Mouse (Mus musculus) liver, embryonic 16.5 days (tissue): ENCODE data around the gene Trim2. TPM values are rescaled to one million over a fixed set of nuclear protein-coding genes. Genes with fewer than 3 reads are reported as not detected.

Experiments
- ATAC-seq: fragments of 200-750 bp; cut with Nextera tagmentation; 2 replicates; pipeline ENCODE4 v1.8.0; 2017; ENCODE audit warnings: low read depth, mild to moderate bottlenecking, moderate number of reproducible peaks, moderate library complexity
- H3K27ac ChIP-seq: fragments of 300-500 bp; sonication (generic); 2 replicates; pipeline ENCODE4 v1.5.1; 2014; ENCODE audit warnings: mild to moderate bottlenecking, low read length
- H3K27me3 ChIP-seq: fragments of 300-500 bp; sonication (generic); 2 replicates; pipeline ENCODE4 v1.6.1; 2014; ENCODE audit warnings: low read depth, low read length, mixed read lengths; ENCODE audit not compliant: control insufficient read depth, insufficient read depth
- H3K36me3 ChIP-seq: fragments of 300-500 bp; sonication (generic); 2 replicates; pipeline ENCODE4 v1.6.1; 2014; ENCODE audit warnings: mild to moderate bottlenecking; ENCODE audit not compliant: control insufficient read depth, insufficient read depth
- H3K4me1 ChIP-seq: fragments of 300-500 bp; sonication (generic); 2 replicates; pipeline ENCODE4 v1.6.1; 2014; ENCODE audit warnings: low read depth, low read length, mixed read lengths; ENCODE audit not compliant: control insufficient read depth
- H3K4me2 ChIP-seq: fragments of 300-500 bp; sonication (generic); 2 replicates; pipeline ENCODE4 v1.6.1; 2014; ENCODE audit warnings: low read depth, low read length, mixed read lengths
- H3K4me3 ChIP-seq: fragments of 300-500 bp; sonication (generic); 2 replicates; pipeline ENCODE4 v1.5.1; 2014; ENCODE audit warnings: low read depth, mild to moderate bottlenecking, low read length
- H3K9ac ChIP-seq: fragments of 300-500 bp; sonication (generic); 2 replicates; pipeline ENCODE4 v1.6.1; 2014; ENCODE audit warnings: low read depth, low read length
- H3K9me3 ChIP-seq: fragments of 300-500 bp; sonication (generic); replicated peaks from 2 replicates; pipeline ENCODE4 v1.6.1; 2016; ENCODE audit warnings: low read length; ENCODE audit not compliant: control insufficient read depth
- WGBS: fragments of 180-500 bp; shearing (Covaris S2); extraction: QIAGEN DNeasy Blood & Tissue Kit; methylation state at CpG from one replicate; pipeline ENCODE4 v1.1.7; 2014; ENCODE audit not compliant: insufficient replicate concordance; 5-methylcytosine and 5-hydroxymethylcytosine counted together
- polyA plus RNA-seq: library from polyadenylated mRNA; unstranded; fragments of >200 nt; fragmentation: Nextera tagmentation; extraction: Ambion mirVana; gene quantifications from 2 replicates; pipeline ENCODE4 v1.2.1, GENCODE M21; 2015

The Trim2 gene
- polyA plus RNA-seq, 1 experiment from 2014 or later: 6.3 TPM

DNA sequence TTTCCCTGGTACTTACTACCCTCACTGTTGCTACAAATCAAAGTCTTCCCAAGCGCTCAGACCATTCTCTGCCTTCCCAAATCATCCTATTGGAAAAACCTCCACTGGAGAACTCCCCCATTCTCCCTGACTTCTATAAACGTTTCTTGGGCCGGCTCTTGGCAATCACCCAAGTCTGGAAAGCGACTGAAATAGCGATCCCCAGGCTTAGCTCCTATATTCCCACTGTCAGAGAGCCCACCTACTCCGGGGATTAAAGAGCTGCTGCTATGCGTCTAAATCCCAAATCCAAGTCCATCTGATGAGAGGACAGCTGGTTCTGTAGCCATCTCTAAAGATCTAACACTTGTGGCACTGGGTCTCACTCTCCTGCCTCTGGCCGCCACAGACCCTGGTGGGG, 58.9 kb downstream of the Trim2 start:
- 63% methylated on average over 8 of the region's 8 CpGs for WGBS
- Histone ChIP-seq H3K4me2 (no peak overlapping the region), H3K27me3 (no peaks in the 10 kb centered on the region), H3K4me1 (no peaks in the 10 kb centered on the region), H3K4me3 (no peak overlapping the region), H3K9me3 (no peaks in the 10 kb centered on the region), H3K27ac (no peak overlapping the region), H3K36me3 (no peaks in the 10 kb centered on the region), H3K9ac (no peak overlapping the region)
- ATAC-seq: no peak

DNA sequence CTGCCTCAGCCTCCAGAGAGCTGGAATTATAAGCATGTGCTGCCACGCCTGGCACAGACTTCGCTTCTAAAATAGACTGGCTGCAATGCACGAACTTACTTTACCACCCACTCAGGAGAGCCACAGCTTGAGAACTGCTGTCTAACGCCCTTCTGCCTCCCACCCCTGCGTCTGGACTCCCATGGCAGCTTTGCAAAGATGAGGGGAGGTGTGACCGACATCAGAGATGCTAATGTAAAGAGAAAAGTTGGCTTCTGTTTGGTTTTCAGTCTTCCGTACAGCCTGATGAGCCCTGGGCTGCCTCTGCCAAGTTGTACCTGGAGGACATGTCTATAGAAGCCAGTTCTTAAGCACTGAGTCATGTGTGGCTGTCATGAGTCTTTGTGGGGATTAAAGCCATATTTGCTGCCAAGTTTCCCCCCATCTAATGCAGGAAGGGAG, 60.2 kb downstream of the Trim2 start:
- H3K4me1 ChIP-seq: no peaks in the 10 kb centered on the region
- no peaks in the 10 kb centered on the region for H3K9me3 ChIP-seq
- H3K4me2 ChIP-seq: no peak overlapping the region
- no peak overlapping the region for H3K4me3 ChIP-seq
- no peak overlapping the region for H3K9ac ChIP-seq
- no peaks in the 10 kb centered on the region for H3K27me3 ChIP-seq
- WGBS: 71% methylated on average over 7 of the region's 7 CpGs
- ATAC-seq: no peak
- no peak overlapping the region for H3K27ac ChIP-seq
- no peaks in the 10 kb centered on the region for H3K36me3 ChIP-seq

DNA sequence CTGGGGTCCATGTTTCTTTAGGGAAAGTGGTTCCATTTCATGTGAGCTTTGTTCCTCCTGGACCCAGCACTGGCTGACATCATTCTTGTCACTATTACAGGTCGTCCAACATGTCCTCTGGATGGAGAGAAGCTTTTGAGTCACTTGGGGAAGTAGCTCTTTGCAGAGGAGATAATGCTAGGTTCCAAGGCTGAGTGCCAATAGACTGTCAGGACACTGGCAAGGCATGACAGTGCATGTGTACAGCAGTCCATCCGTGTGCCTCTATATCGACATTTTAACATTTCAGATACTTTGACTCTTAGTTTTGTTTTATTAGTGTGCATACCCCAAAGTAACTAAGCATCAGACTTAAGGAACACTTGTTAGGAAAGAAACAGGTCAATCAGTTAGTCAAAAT, 63.6 kb downstream of the Trim2 start:
- H3K36me3 ChIP-seq: no peaks in the 10 kb centered on the region
- H3K4me2 ChIP-seq: no peak overlapping the region
- no peaks in the 10 kb centered on the region for H3K27me3 ChIP-seq
- WGBS: 61% methylated on average over 3 of the region's 3 CpGs
- ATAC-seq: no peak
- no peak overlapping the region for H3K27ac ChIP-seq
- H3K4me3 ChIP-seq: no peak overlapping the region
- no peaks in the 10 kb centered on the region for H3K9me3 ChIP-seq
- no peaks in the 10 kb centered on the region for H3K4me1 ChIP-seq
- H3K9ac ChIP-seq: no peak overlapping the region

DNA sequence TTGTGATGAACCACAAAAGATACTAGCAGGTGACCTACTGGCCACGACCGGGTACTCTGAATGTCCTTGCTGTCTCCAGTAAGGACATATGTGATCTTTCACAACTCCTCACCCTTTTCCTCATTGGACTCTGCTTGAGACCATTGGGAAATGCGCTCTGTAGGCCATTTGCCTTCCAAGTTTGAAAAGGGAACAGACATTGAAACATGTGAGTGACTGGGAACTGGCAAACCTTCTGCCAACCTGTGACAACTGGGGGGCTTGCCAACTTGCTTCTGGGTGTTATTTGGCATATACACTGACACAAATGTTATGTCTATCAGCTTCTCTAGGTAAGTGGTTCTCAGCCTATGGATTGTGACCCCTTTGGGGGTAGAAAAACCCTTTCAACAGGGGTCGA, 64.2 kb downstream of the Trim2 start:
- Histone ChIP-seq H3K4me1 (no peaks in the 10 kb centered on the region), H3K9ac (no peak overlapping the region), H3K4me2 (no peak overlapping the region), H3K36me3 (no peaks in the 10 kb centered on the region), H3K27me3 (no peaks in the 10 kb centered on the region), H3K9me3 (no peaks in the 10 kb centered on the region), H3K27ac (no peak overlapping the region), H3K4me3 (no peak overlapping the region)
- WGBS: 70% methylated on average over 4 of the region's 4 CpGs
- ATAC-seq: no peak

DNA sequence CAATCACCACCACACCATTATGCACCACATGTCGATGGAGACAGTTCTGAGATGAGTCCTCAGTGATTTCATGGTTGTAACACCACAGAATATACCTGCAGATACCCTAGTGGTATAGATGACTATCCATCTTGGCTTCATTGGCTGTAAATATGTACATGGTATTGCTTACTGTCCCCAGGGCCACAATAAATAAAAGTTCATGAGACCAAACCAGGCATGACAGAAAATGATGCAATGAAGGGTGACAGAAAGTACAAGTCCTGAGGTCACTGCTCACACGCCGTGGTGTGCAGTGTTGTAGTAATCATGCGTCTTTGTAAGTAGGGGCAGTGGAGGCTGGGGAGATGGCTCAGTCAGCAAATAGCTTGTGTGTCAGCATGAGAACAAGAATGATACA, 65.6 kb downstream of the Trim2 start:
- H3K4me2 ChIP-seq: no peak overlapping the region
- H3K9me3 ChIP-seq: no peaks in the 10 kb centered on the region
- H3K4me1 ChIP-seq: no peaks in the 10 kb centered on the region; the same call in 1 of the 2 replicates
- H3K27me3 ChIP-seq: no peaks in the 10 kb centered on the region
- ATAC-seq: no peak
- no peak overlapping the region for H3K9ac ChIP-seq
- no peaks in the 10 kb centered on the region for H3K36me3 ChIP-seq
- 68% methylated on average over 4 of the region's 4 CpGs for WGBS
- no peak overlapping the region for H3K4me3 ChIP-seq
- H3K27ac ChIP-seq: no peak overlapping the region

DNA sequence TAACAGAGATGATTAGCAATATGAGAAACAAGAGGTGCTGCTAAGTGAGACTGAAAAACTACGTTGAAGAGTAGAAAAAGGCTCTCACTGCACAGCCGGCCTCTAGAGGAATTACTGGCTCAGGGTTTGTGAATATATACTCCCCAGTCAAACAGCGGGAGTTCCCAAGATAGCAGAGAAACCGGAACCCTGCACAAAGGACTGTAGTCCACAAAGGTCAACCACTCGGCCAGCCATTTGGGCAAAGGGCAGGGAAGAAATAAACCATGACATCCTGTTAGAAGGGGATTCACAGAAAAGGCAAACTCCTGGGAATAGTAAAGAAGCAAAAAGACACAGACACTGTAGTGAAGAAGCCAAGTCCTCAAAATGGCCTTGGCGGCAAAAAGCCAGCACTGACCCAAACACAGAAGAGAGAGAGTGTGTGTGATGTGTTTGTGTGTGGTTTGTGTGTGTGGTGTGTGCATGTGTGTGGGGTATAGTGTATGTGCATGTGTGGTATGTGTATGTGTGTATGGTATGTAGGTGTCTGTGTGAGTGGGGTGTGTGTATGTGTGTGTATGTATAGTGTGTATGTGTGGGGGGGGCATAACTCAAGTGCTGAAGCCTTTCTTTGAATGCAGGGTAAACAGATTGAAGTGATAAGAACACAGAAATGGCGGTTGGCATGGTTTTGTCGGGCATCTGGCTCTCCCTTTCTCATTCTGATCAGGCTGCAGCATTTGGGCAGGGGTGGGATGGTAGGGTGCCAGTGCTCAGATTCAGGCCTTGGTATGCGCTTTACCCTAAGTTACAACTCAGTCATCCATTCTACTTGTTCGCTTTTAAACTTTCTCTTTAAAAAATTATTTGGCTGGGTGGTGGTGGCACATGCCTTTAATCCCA, 71.0 kb downstream of the Trim2 start:
- H3K4me1 ChIP-seq: peaks cover 22% of the 10 kb centered on the region
- no peak overlapping the region for H3K4me2 ChIP-seq
- H3K27ac ChIP-seq: no peak overlapping the region
- no peaks in the 10 kb centered on the region for H3K9me3 ChIP-seq
- peak; percentile 60 for ATAC-seq
- H3K36me3 ChIP-seq: no peaks in the 10 kb centered on the region
- no peak overlapping the region for H3K4me3 ChIP-seq
- WGBS: 43% methylated on average over 10 of the region's 10 CpGs
- H3K27me3 ChIP-seq: no peaks in the 10 kb centered on the region
- no peak overlapping the region for H3K9ac ChIP-seq

DNA sequence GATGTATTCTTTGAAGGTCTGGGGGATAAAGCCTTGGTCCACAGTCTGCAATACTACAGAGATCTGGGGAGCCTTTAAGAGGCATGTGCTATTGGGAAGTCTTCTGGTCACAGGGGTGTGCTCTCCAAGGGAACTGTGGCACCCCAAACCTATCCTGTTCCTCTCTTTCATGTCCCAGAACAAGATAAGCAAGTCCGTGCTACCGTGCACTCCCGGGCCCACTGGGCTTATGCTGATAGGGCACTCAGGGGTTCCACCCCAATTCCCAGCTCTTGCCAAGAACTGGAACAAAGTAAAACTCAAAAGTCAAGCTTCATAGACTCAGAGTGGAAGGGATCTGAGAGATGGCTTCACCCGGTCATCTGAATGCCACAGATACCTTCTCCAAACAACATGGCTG, 72.1 kb downstream of the Trim2 start:
- 38% methylated on average over 4 of the region's 4 CpGs for WGBS
- no peak overlapping the region for H3K9ac ChIP-seq
- no peak overlapping the region for H3K27ac ChIP-seq
- H3K4me3 ChIP-seq: no peak overlapping the region
- no peaks in the 10 kb centered on the region for H3K27me3 ChIP-seq
- no peaks in the 10 kb centered on the region for H3K9me3 ChIP-seq
- no peak overlapping the region for H3K4me2 ChIP-seq
- ATAC-seq: no peak
- H3K4me1 ChIP-seq: peaks cover 23% of the 10 kb centered on the region
- H3K36me3 ChIP-seq: no peaks in the 10 kb centered on the region

DNA sequence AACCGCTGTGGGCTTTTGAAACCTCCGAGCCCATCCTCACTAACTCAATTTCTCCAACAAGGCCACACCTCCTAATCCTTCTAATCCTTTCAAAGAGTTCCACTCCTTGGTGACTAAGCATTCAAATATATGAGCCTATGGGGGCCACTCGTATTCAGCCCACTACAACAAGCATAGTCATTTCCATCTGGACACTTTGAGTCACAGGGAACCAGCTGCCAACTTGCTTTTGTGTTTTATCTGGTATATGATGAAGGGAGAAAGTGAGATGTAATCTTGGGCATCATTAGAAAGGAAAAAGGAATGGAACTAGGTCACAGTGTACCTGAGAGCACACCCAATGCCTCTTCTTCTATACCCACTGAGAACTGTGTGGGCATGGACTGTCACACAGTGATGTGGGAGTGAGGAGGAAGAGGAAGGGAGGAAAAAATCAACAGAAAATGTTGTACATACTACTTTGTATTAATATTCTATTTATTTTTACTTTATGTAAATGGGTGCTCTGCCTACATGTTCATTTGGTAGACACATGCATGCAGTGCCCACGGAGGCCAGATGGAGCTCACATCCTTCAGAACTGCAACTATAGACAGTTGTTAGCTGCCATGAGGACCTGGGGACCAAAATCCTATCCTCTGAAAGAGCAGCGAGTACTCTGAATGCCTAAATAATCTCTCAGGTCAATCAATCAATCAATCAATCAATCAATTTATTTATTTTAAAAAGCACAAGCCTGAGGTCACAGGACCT, 72.8 kb downstream of the Trim2 start:
- no peak overlapping the region for H3K4me2 ChIP-seq
- no peak for ATAC-seq

DNA sequence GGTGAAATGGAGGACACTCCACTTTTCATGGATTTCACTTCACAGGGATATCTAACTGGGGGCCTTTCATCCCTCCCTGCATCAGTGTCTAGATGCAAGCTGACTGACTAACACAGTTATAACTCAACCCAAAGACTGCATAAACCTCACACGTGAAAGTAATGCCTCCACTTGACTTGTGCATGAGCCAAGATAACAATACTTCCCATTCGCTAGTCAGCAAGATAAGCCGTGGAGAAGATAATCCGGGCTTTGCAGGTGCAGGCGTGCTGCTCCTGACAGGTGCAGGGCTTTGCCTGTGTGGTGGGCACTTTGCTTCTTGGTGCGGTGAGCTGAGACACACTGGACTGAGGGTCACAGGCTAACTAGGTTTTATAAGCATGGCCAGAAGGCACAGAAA, 74.4 kb downstream of the Trim2 start:
- ATAC-seq: no peak
- 30% methylated on average over 6 of the region's 6 CpGs for WGBS
- Histone ChIP-seq H3K4me3 (no peak overlapping the region), H3K36me3 (no peaks in the 10 kb centered on the region), H3K4me2 (no peak overlapping the region), H3K9ac (no peak overlapping the region), H3K4me1 (peaks cover 29% of the 10 kb centered on the region), H3K9me3 (no peaks in the 10 kb centered on the region), H3K27ac (no peak overlapping the region), H3K27me3 (no peaks in the 10 kb centered on the region)

More for the DNA sequence above, 72.8 kb downstream of the Trim2 start:
- Histone ChIP-seq H3K36me3 (no peaks in the 10 kb centered on the region), H3K9ac (no peak overlapping the region), H3K27ac (no peak overlapping the region), H3K4me3 (no peak overlapping the region), H3K9me3 (no peaks in the 10 kb centered on the region), H3K27me3 (no peaks in the 10 kb centered on the region), H3K4me1 (peaks cover 27% of the 10 kb centered on the region)
- 64% methylated on average over 5 of the region's 5 CpGs for WGBS
